Mouse (Mus musculus): ENCODE data around the gene Ctse. TPM values are rescaled to one million over a fixed set of nuclear protein-coding genes. Genes with fewer than 3 reads are reported as not detected.
"Not testable (repeated sequence)": the region's sequence is repeated elsewhere in the genome, so short reads cannot be mapped to it uniquely, and the experiment has no call there.

Gene Ctse
- under 1 TPM in 1 of 2 experiments, not detected in 1; 0.39 TPM for total RNA-seq (2021)
- long read RNA-seq, result 0 reads

- no peak for DNase-seq (ENCODE audit: low spot score in 2 of 2)
Observed at GRCm38 (mm10) chr1:131637791-131638540, at the start of gene Ctse. Gene Ctse, plus strand, starts transcription at chr1:131638306.

DNA sequence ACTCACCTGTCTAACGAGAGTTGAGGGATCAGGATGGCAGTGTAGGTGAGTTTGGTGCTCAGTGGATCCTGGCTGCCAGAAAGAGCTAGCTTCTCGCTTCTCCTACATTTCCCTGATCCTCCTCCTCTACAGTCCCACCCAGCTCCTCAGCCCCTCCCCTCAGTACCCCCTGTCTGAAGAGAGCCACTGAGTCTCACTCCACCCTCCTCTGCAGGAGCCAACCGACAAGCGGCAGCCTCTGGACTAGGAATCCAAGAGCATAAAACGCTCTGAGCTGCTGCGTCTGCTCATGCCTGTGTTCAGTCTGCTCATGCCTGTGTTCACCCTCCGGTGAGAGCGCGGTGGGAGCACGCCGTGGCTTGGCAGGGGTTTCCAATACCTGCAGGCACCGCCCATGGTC lies 39.2 kb upstream of the Ctse start, which contains the start of gene Avpr1b:
TSS of gene Avpr1b (plus strand) at position 335 of the 400 bp plus-strand sequence.
- no peak for DNase-seq (ENCODE audit: low spot score in 2 of 2)

GRCm38 (mm10) chr1:131600314-131600713 lies 37.8 kb upstream of the Ctse start:
- DNase-seq (ENCODE audit: low spot score in 2 of 2), result no peak

DNA sequence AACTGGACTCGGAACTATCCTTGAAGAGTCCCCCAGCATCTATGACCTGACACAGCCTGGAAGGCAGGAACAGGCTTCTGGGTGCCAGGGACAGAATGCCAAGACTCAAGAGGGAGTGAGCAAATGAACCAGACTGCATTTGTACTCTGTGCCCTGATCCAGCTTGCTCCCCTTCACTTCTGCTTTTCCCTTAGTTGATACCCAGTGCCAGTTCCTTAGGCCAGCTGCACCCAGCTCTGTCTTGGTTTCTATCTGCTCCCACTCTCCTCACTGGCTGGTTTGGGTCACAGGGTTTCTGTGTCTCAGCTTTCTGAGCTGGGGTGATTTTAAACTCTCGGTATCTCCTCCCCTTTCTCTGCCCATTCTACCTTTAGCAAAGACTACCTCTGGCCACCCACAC lies 31.4 kb upstream of the Ctse start:
- no peak for DNase-seq (ENCODE audit: low spot score in 2 of 2)

- DNase-seq (ENCODE audit: low spot score in 2 of 2), result no peak
Observed at GRCm38 (mm10) chr1:131612556-131613155, 25.4 kb upstream of the Ctse start.

DNA sequence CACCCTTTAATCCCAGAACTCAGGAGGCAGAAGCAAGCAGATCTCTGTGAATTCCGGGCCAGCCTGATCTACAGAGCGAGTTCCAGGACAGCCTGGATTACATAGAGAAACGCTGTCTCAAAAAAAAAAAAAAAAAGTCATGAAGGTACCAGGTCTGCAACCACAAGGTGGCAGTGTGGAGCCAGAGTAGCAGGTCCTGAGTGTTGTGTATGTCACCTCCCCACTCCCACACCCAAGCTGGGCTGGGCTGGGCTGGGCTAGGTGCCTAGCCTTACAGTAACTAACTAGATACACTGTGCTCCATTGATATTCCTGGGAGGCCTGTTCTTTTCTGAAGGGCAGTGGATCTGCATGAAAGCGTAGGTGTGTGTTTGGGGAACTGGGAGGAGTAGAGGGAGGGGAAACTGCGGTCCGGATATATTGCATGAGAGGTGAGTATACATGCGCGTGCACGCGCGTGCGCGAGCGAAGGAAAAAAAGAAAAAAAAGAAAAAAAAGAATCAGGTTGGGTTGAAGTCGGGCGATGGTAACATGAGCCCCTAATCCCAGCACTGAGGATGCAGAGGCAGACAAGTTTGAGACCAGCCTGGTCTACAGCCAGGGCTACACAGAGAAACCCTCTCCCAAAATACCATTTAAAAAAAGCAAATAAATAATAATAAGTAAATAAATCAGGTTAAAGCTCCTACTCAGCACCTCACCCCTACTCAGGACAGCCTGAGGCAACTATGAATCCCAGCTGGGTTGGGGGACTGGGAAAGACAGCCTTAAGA lies 24.6 kb upstream of the Ctse start:
- DNase-seq (ENCODE audit: low spot score in 2 of 2), result peak; percentile 75

DNA sequence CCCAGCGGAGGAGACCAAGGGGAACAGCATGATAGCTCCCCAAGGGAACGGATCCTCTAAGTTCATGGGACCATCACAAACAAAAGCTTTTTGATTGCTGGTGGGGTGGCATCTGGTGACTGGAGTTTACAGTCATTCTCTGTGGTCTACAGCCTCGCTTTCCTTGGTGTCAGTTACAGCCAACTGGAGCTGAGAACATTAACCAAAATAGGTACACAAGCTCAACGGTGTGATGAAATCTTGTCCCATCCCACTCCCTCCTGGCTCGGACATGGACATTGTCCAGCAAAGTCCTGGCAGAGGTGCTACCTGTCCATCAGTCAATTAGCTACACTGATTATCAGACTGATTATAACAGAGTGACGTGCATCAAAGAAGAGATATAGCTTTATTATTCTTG lies 23.5 kb upstream of the Ctse start:
- DNase-seq (ENCODE audit: low spot score in 2 of 2), result no peak

DNA sequence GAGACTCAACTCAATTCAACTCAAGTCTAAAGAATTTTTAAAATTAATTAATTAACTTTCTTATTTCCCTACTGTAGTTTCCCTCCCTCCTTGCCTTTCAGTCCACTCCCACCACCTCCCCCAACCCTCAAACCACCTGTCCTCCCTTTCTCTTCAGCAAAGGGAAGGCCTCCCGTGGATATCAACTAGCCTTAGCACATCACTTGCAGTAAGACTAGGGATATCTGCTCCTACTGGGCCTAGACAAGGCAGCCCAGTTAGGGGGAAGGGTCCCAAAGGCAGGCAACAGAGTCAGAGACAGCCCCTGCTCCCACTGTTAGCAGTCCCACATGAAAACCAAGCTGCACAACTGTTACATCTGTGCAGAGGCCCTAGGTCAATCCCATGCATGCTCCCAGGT lies 22.0 kb upstream of the Ctse start:
- no peak for DNase-seq (ENCODE audit: low spot score in 2 of 2)

DNA sequence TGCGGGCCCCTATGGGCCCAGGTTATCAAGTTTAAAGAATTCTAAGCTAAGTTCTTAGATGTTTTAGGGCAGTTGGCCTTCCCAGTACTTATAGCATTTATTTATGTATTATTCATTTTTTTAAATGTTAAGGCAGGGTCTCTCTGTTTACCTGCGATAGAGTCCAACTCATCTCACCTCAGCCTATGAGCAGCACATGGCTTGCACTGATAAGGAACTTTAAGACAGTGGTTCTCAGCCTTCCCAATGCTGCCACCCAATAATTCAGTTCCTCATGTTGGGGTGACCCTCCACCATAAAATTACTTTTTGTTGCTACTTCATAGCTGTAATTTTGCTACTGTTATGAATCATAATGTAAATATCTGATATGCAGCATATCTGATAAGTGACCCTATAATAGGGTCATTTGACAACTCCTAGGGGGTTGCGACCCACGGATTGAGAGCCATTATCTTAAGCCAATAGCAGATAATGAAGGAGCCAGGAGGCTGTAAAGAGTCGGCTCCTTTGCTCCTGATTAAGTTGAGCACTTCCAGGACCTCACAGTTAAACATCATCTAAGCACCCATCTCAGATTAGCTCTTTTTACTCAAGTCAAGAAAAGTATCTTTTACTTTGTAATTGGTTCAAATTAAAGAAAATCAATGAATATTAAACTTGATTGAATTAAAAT lies 21.4 kb upstream of the Ctse start:
- no peak for DNase-seq (ENCODE audit: low spot score in 2 of 2)

DNA sequence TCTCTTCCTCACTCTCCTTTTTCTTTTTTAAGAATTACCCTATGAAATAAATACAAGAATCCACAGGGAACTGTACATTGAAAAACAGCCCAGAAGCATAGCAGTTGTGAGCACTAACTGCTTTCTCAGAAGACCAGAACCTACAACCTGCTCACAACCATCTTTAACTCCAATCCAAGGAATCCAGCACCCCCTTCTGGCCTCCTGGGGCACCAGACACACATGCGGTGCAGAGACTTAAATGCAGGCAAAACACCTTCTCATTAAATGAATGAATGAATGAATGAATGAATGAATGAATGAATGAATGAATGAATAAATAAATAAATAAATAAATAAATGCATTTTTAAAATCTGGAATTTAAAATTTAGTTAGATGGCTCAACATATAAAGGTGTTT lies 19.5 kb upstream of the Ctse start:
- DNase-seq (ENCODE audit: low spot score in 2 of 2), result no peak

DNA sequence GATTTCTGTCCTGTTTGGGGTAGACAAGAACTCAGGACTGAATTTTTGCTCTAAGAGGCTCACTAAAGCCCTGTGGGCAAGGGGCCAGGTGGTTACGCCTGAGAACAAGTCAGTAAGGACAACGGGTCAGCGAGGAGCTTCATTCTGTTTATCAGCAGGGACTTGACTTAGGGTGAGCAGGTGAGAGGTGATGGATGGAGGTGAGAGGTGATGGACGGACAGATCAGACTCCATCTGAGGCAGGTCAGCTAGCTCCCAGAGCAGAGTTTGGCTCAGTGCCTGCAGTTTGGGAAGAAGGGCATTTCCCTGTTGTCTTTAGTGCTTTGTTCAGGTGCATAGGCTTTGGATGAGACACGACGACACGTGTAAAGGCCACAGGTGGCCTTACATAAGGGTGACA lies 18.8 kb upstream of the Ctse start:
- no peak for DNase-seq (ENCODE audit: low spot score in 2 of 2)

GRCm38 (mm10) chr1:131623644-131624043 lies 14.5 kb upstream of the Ctse start:
- DNase-seq (ENCODE audit: low spot score in 2 of 2), result no peak

DNA sequence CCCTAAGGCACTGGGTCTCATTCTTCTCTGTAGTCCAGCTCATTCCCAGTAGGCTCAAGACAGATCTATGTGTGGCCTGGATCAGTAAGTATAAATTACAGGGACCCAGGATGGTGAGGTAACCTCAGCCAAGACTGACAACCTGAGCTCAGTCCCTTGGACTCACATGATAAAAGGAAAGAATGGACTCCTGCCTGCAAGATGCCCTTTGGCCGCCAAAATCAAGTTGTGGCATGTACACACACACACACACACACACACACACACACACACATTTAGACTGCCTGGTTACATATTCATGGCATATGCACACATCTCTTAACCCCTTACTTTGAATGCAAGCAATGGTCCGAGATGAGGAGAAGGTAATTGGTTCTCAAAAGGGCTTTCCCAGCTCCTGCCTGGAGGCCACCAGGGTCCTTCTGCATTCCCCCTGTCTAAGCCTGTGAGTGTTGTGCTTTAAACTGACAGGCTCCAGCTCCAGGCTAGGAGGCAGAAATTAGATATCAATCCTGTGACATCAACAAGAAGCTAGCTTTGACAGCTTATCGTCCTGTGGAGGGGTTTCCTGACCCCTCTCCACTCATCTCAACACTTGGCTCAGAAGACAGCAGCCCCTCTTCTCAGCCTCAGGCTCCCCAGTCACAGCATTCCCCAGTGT lies 13.8 kb upstream of the Ctse start:
- DNase-seq (ENCODE audit: low spot score in 2 of 2), result no peak

DNA sequence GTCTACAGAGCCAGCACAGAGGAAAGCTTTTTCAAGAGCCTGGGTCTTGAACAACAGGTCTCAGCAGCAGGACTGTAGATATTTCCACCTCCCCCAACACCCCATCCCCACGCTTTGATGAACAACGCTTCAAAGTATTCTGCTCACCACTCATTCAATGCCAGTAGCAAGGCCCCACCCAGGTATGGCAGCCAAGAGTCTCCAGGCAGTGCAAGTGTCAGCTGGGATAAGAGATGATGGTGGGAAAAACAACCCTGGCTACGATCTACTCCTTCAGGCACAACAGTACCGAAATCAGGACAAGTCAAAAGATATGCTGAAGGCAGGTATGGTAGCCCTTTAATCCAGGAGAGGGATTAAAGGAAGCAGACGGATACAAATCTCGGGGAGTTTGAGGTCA lies 11.9 kb upstream of the Ctse start:
- DNase-seq (ENCODE audit: low spot score in 2 of 2), result no peak

- DNase-seq (ENCODE audit: low spot score in 2 of 2), result not testable (repeated sequence)
Observed at GRCm38 (mm10) chr1:131632216-131632615, 5.9 kb upstream of the Ctse start.

DNA sequence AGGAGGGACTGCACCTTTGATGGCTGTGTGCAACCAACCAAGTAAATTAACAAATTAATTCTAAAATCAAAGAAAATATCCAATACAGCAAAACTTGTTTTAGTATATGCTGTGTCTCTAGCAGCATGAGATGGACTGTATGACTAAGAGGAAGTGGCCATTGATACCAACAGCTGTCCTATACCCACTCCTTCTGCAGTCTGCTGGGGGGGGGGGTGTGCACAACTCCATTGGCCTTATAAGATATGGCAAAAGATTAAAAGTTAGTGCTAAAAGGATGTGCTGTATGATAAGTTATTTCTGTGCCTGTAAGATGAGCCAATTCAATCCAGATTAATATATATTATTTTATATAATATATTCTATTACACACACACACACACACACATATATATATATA lies 3.6 kb upstream of the Ctse start:
- no peak for DNase-seq (ENCODE audit: low spot score in 2 of 2)

- DNase-seq (ENCODE audit: low spot score in 2 of 2), result no peak
Observed at GRCm38 (mm10) chr1:131638541-131639421, 675 bp downstream of the Ctse start.

DNA sequence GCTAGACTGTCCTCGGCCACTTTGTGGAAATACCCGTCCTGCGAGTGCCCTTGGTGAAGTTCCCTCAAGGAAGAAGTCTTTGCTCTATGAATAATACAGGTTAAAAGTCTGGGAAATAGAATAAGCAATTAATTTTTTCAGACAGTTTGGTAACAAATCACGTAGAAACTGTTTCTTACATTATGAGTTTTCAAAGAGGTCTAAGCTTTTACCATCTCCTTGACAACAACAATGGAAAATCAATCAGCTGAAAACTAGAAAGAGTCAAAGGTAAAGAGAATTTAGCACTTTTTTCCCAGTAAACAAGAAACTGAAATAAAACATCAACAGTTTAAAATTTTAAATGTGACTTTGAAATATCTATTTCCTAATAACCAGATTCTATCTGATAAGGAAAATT lies 2.0 kb downstream of the Ctse start:
- no peak for DNase-seq (ENCODE audit: low spot score in 2 of 2)

- DNase-seq (ENCODE audit: low spot score in 2 of 2), result no peak
Observed at GRCm38 (mm10) chr1:131641565-131641964, 3.5 kb downstream of the Ctse start.

- no peak for DNase-seq (ENCODE audit: low spot score in 2 of 2)
Observed at GRCm38 (mm10) chr1:131642251-131642650, 4.1 kb downstream of the Ctse start.

Measured in layer of hippocampus, postnatal 10 days (tissue).